In genomic region chr1:133921304-133921751, GRCm38 (mm10) we compare ENCODE assay signal across 8 mouse cellular contexts. TPM values are rescaled to one million over a fixed set of nuclear protein-coding genes. Genes with fewer than 3 reads are reported as not detected.
A peak's percentile ranks its signal among the peaks of the same experiment; 100 is the strongest.
DNase-seq lines count a peak whose midpoint lies in the region; ATAC-seq lines count a peak whose summit lies in the region.

Gene Prelp, minus strand, starts transcription at chr1:133921414.

- H3K4me3 ChIP-seq in embryonic facial prominence, embryonic 14.5 days (ENCODE audit: low read depth, low read length) = no peak within 1 kb of the TSS
- H3K4me3 ChIP-seq in heart, embryonic 16.5 days (ENCODE audit: low read length) = no peak within 1 kb of the TSS
- no peak within 1 kb of the TSS for H3K4me3 ChIP-seq in midbrain, embryonic 14.5 days (replicated peaks; ENCODE audit: low read depth, low read length)

- H3K27ac ChIP-seq in embryonic facial prominence, embryonic 14.5 days (replicated peaks; ENCODE audit: low read depth, low read length) = peak within 1 kb of the TSS; percentile 69
- H3K27ac ChIP-seq in heart, embryonic 16.5 days (ENCODE audit: low read length) = peak within 1 kb of the TSS; percentile 75
- no peak within 1 kb of the TSS; the same call in 1 of the 2 replicates for H3K27ac ChIP-seq in midbrain, embryonic 14.5 days (replicated peaks; ENCODE audit: low read depth, low read length)

- peaks cover 36% of the 10 kb centered on the region for H3K4me1 ChIP-seq in embryonic facial prominence, embryonic 14.5 days (ENCODE audit: control insufficient read depth, insufficient read depth, low read length)
- H3K4me1 ChIP-seq in heart, embryonic 16.5 days (ENCODE audit: control insufficient read depth, insufficient read depth, low read length) = peaks cover 33% of the 10 kb centered on the region
- H3K4me1 ChIP-seq in midbrain, embryonic 14.5 days (ENCODE audit: control insufficient read depth, insufficient read depth, low read length) = peaks cover 14% of the 10 kb centered on the region

- ATAC-seq in embryonic facial prominence, embryonic 14.5 days (ENCODE audit: low read depth) = no peak
- ATAC-seq in heart, embryonic 16.5 days (replicated peaks; ENCODE audit: extremely low read depth, insufficient read depth, low FRiP score) = peak; percentile 57
- ATAC-seq in midbrain, embryonic 14.5 days (ENCODE audit: low FRiP score, low TSS enrichment) = no peak

- H3K9ac ChIP-seq in embryonic facial prominence, embryonic 14.5 days (ENCODE audit: low read depth, low read length) = no peak within 1 kb of the TSS
- peak within 1 kb of the TSS; percentile 56 for H3K9ac ChIP-seq in heart, embryonic 16.5 days (ENCODE audit: low read length)
- no peak within 1 kb of the TSS for H3K9ac ChIP-seq in midbrain, embryonic 14.5 days (replicated peaks; ENCODE audit: low read length)

- no peak for DNase-seq in layer of hippocampus, adult 18-20 months (ENCODE audit: low spot score in 2 of 2)
- DNase-seq in layer of hippocampus, adult 9-11 months = no peak
- peak; percentile 74 for DNase-seq in embryonic facial prominence, embryonic 14.5 days (ENCODE audit: low spot score)
- peak; percentile 67 to 75 for DNase-seq in kidney, postnatal 36 days
- DNase-seq in midbrain, embryonic 14.5 days = peak; percentile 39
- DNase-seq in urinary bladder, postnatal 36 days (ENCODE audit: low spot score in 2 of 2) = no peak
- DNase-seq in frontal cortex, postnatal 36 days (ENCODE audit: low spot score in 2 of 2) = no peak

- 11% methylated on average over 8 of the region's 8 CpGs for WGBS in embryonic facial prominence, embryonic 14.5 days
- 9% methylated on average over 8 of the region's 8 CpGs for WGBS in heart, embryonic 16.5 days
- 21% methylated on average over 8 of the region's 8 CpGs for WGBS in midbrain, embryonic 14.5 days

- peak within 1 kb of the TSS; percentile 2 for H3K4me2 ChIP-seq in embryonic facial prominence, embryonic 14.5 days (ENCODE audit: low read depth, low read length)
- peak within 1 kb of the TSS; percentile 49 for H3K4me2 ChIP-seq in heart, embryonic 16.5 days (ENCODE audit: low read depth, low read length)
- H3K4me2 ChIP-seq in midbrain, embryonic 14.5 days (ENCODE audit: low read length) = peak within 1 kb of the TSS; percentile 12; the same call in 1 of the 2 replicates

- no peaks in the 10 kb centered on the region for H3K27me3 ChIP-seq in embryonic facial prominence, embryonic 14.5 days (replicated peaks; ENCODE audit: control insufficient read depth, insufficient read depth, low read length)
- no peaks in the 10 kb centered on the region for H3K27me3 ChIP-seq in heart, embryonic 16.5 days (ENCODE audit: control insufficient read depth, insufficient read depth, low read length)
- H3K27me3 ChIP-seq in midbrain, embryonic 14.5 days (ENCODE audit: control insufficient read depth, insufficient read depth, low read length) = no peaks in the 10 kb centered on the region

- no peaks in the 10 kb centered on the region for H3K36me3 ChIP-seq in embryonic facial prominence, embryonic 14.5 days (ENCODE audit: control insufficient read depth, insufficient read depth, low read length)
- no peaks in the 10 kb centered on the region for H3K36me3 ChIP-seq in heart, embryonic 16.5 days (ENCODE audit: control insufficient read depth, insufficient read depth)
- H3K36me3 ChIP-seq in midbrain, embryonic 14.5 days (ENCODE audit: control insufficient read depth, insufficient read depth, low read length) = no peaks in the 10 kb centered on the region

- H3K9me3 ChIP-seq in embryonic facial prominence, embryonic 14.5 days (ENCODE audit: control insufficient read depth, low read length) = peaks cover 4% of the 10 kb centered on the region; the same call in 1 of the 2 replicates
- no peaks in the 10 kb centered on the region for H3K9me3 ChIP-seq in heart, embryonic 16.5 days (replicated peaks; ENCODE audit: control insufficient read depth, low read length)
- no peaks in the 10 kb centered on the region for H3K9me3 ChIP-seq in midbrain, embryonic 14.5 days (ENCODE audit: control insufficient read depth, low read length)

RNA-seq across cellular contexts. Expression of gene Prelp, which starts in this region (rescaled TPM):
- total RNA-seq in layer of hippocampus, adult 18-20 months (2021) = 10 to 100 TPM; 18.8 to 25.6 TPM
- 13.2 and 13.9 TPM in 2 replicates for polyA plus RNA-seq in embryonic facial prominence, embryonic 14.5 days (2014; fragmentation: Nextera tagmentation; extraction: Ambion mirVana)
- 4.4 and 5.6 TPM in 2 replicates for polyA plus RNA-seq in heart, embryonic 16.5 days (2015; fragmentation: Nextera tagmentation; extraction: Ambion mirVana)
- 7.1 and 8.7 TPM in 2 replicates for polyA plus RNA-seq in midbrain, embryonic 14.5 days (2014; fragmentation: Nextera tagmentation; extraction: Ambion mirVana)

Comparison
In these comparisons a context has a peak if more than half of its experiments do, and no peak if none do; other contexts are left out.
1. DNase-seq: peak in embryonic facial prominence, embryonic 14.5 days (single experiment), kidney, postnatal 36 days (2 of 2) and midbrain, embryonic 14.5 days (single experiment); none in layer of hippocampus, adult 18-20 months (0 of 2), layer of hippocampus, adult 9-11 months (single experiment), urinary bladder, postnatal 36 days (0 of 2) and frontal cortex, postnatal 36 days (0 of 2).
2. Peak in every context shown above with its lines, with median percentiles within 50 percentile points of each other: H3K4me2 ChIP-seq.